In genomic region chr2:19198452-19199365, GRCm38 (mm10) we compare ENCODE assay signal across 8 mouse cellular contexts. TPM values are rescaled to one million over a fixed set of nuclear protein-coding genes. Genes with fewer than 3 reads are reported as not detected.
DNase-seq lines count a peak whose midpoint lies in the region; ATAC-seq and TF ChIP-seq lines count a peak whose summit lies in the region.

TSS of gene Armc3 (plus strand) at chr2:19199302.

- no peak for TF ChIP-seq CTCF in E14TG2a.4 (conservative IDR thresholded peaks at IDR 0.05; ENCODE audit: low read length)
- TF ChIP-seq CTCF in brain, embryonic 14.5 days (IDR thresholded peaks at IDR 0.05; ENCODE audit: borderline replicate concordance, extremely low read depth, insufficient read depth, insufficient read length), result no peak
- no peak for TF ChIP-seq CTCF in olfactory bulb, adult 2 months (IDR thresholded peaks at IDR 0.05; ENCODE audit: insufficient read depth, low read depth, low read length)

- H3K27me3 ChIP-seq in E14TG2a.4 (ENCODE audit: insufficient read depth, low read length), result 0 out of 2 replicates have a peak, but pooled peaks cover 4% of the 10 kb centered on the region
- H3K27me3 ChIP-seq in forebrain, embryonic 13.5 days, result no peaks in the 10 kb centered on the region
- H3K27me3 ChIP-seq in hindbrain, embryonic 12.5 days, result no peaks in the 10 kb centered on the region
- H3K27me3 ChIP-seq in lung, embryonic 16.5 days (ENCODE audit: control insufficient read depth, insufficient read depth, low read depth, low read length), result no peaks in the 10 kb centered on the region

- H3K27ac ChIP-seq in forebrain, embryonic 13.5 days, result peak within 1 kb of the TSS; percentile 15; the same call in 1 of the 2 replicates
- peak within 1 kb of the TSS; percentile 66 for H3K27ac ChIP-seq in hindbrain, embryonic 12.5 days
- no peak within 1 kb of the TSS for H3K27ac ChIP-seq in lung, embryonic 16.5 days (ENCODE audit: low read length)
- no peak within 1 kb of the TSS for H3K27ac ChIP-seq in olfactory bulb, adult 2 months (ENCODE audit: insufficient read depth, low read depth, low read length)

- H3K4me2 ChIP-seq in forebrain, embryonic 13.5 days, result peak within 1 kb of the TSS; percentile 72
- H3K4me2 ChIP-seq in hindbrain, embryonic 12.5 days (replicated peaks), result peak within 1 kb of the TSS; percentile 63
- H3K4me2 ChIP-seq in lung, embryonic 16.5 days (ENCODE audit: low read depth, low read length), result peak within 1 kb of the TSS; percentile 64

- peak; percentile 95 for DNase-seq in brain, embryonic 14.5 days (ENCODE audit: low read depth)
- DNase-seq in layer of hippocampus, postnatal 14 days (ENCODE audit: low spot score in 2 of 2), result peak; percentile 61 to 66
- DNase-seq in thymus, postnatal 25 days, result peak; percentile 36

- peak within 1 kb of the TSS; percentile 71 for H3K4me3 ChIP-seq in E14TG2a.4 (replicated peaks; ENCODE audit: low read length)
- H3K4me3 ChIP-seq in forebrain, embryonic 13.5 days, result peak within 1 kb of the TSS; percentile 49
- peak within 1 kb of the TSS; percentile 46 for H3K4me3 ChIP-seq in hindbrain, embryonic 12.5 days
- peak within 1 kb of the TSS; percentile 54 for H3K4me3 ChIP-seq in lung, embryonic 16.5 days (ENCODE audit: low read length)
- H3K4me3 ChIP-seq in olfactory bulb, adult 2 months (ENCODE audit: insufficient read depth, low read depth, low read length), result peak within 1 kb of the TSS; percentile 50

- peak within 1 kb of the TSS; percentile 67 for H3K9ac ChIP-seq in forebrain, embryonic 13.5 days
- H3K9ac ChIP-seq in hindbrain, embryonic 12.5 days, result peak within 1 kb of the TSS; percentile 63
- peak within 1 kb of the TSS; percentile 60 for H3K9ac ChIP-seq in lung, embryonic 16.5 days (ENCODE audit: low read length)

- WGBS in forebrain, embryonic 13.5 days, result 12% methylated on average over 24 of the region's 24 CpGs
- WGBS in hindbrain, embryonic 12.5 days, result 13% methylated on average over 24 of the region's 24 CpGs
- WGBS in lung, embryonic 16.5 days, result 21% methylated on average over 24 of the region's 24 CpGs
- 12% methylated on average over 24 of the region's 24 CpGs for WGBS in olfactory bulb, adult 2 months

- peak; percentile 99 for ATAC-seq in forebrain, embryonic 13.5 days
- ATAC-seq in hindbrain, embryonic 12.5 days (ENCODE audit: low FRiP score), result peak; percentile 100
- peak; percentile 88 for ATAC-seq in lung, embryonic 16.5 days (ENCODE audit: low read depth)

- no peaks in the 10 kb centered on the region for H3K36me3 ChIP-seq in E14TG2a.4 (ENCODE audit: insufficient read depth, low read length)
- no peaks in the 10 kb centered on the region for H3K36me3 ChIP-seq in forebrain, embryonic 13.5 days (ENCODE audit: poor library complexity, severe bottlenecking)
- H3K36me3 ChIP-seq in hindbrain, embryonic 12.5 days, result no peaks in the 10 kb centered on the region
- no peaks in the 10 kb centered on the region for H3K36me3 ChIP-seq in lung, embryonic 16.5 days (ENCODE audit: control insufficient read depth, insufficient read depth, low read length)

- H3K9me3 ChIP-seq in E14TG2a.4 (ENCODE audit: low read length), result peaks cover 12% of the 10 kb centered on the region
- H3K9me3 ChIP-seq in forebrain, embryonic 13.5 days (replicated peaks), result no peaks in the 10 kb centered on the region
- no peaks in the 10 kb centered on the region for H3K9me3 ChIP-seq in hindbrain, embryonic 12.5 days (replicated peaks)
- H3K9me3 ChIP-seq in lung, embryonic 16.5 days (ENCODE audit: control insufficient read depth, low read length), result no peaks in the 10 kb centered on the region

- peak; percentile 30; the same call in 1 of the 2 replicates for TF ChIP-seq POLR2A in brain, embryonic 14.5 days (IDR thresholded peaks at IDR 0.05; ENCODE audit: borderline replicate concordance, extremely low read depth, insufficient read depth, insufficient read length, poor library complexity, severe bottlenecking)
- TF ChIP-seq POLR2A in olfactory bulb, adult 2 months (IDR thresholded peaks at IDR 0.05; ENCODE audit: insufficient read depth, low read depth, low read length), result 0 out of 2 replicates have a peak, but pooled peaks have one; percentile 16

- peaks cover 13% of the 10 kb centered on the region for H3K4me1 ChIP-seq in E14TG2a.4 (replicated peaks; ENCODE audit: low read depth, low read length)
- peaks cover 8% of the 10 kb centered on the region for H3K4me1 ChIP-seq in forebrain, embryonic 13.5 days
- H3K4me1 ChIP-seq in hindbrain, embryonic 12.5 days, result peaks cover 7% of the 10 kb centered on the region
- H3K4me1 ChIP-seq in lung, embryonic 16.5 days (replicated peaks; ENCODE audit: control insufficient read depth, insufficient read depth, low read length), result peaks cover 9% of the 10 kb centered on the region
- H3K4me1 ChIP-seq in olfactory bulb, adult 2 months (ENCODE audit: control insufficient read depth, insufficient read depth, low read length), result peaks cover 8% of the 10 kb centered on the region

RNA-seq across cellular contexts. Expression of gene Armc3, which starts in this region (rescaled TPM):
- polyA plus RNA-seq in brain, embryonic 14.5 days (2012; rRNA removed), result 0.39 and 0.90 TPM in 2 replicates
- polyA plus RNA-seq in forebrain, embryonic 13.5 days (2015; fragmentation: Nextera tagmentation; extraction: Ambion mirVana), result 0.87 and 1.5 TPM in 2 replicates
- 1.6 and 1.9 TPM in 2 replicates for polyA plus RNA-seq in hindbrain, embryonic 12.5 days (2016; fragmentation: Nextera tagmentation; extraction: Ambion mirVana)
- 1 to 10 TPM in 1 of 2 experiments, under 1 TPM in 1; 0.83 to 1.2 TPM for total RNA-seq in layer of hippocampus, postnatal 14 days (2021)
- 2.0 and 2.2 TPM in 2 replicates for polyA plus RNA-seq in lung, embryonic 16.5 days (2015; fragmentation: Nextera tagmentation; extraction: Ambion mirVana)
- polyA plus RNA-seq in olfactory bulb, adult 2 months (2012; ENCODE audit: insufficient read depth, insufficient read length, low replicate concordance, missing spikeins), result not detected in 2 replicates

Comparison
In these comparisons a context has a peak if more than half of its experiments do, and no peak if none do; other contexts are left out.
1. Peak in DNase-seq in brain, embryonic 14.5 days; RNA of the gene not detected or under 1 TPM.
2. DNase-seq: peak in every context shown above with its lines; median percentile 95 in brain, embryonic 14.5 days; 64 in layer of hippocampus, postnatal 14 days; 36 in thymus, postnatal 25 days.
3. H3K27ac ChIP-seq: peak in forebrain, embryonic 13.5 days (single experiment) and hindbrain, embryonic 12.5 days (single experiment); none in lung, embryonic 16.5 days (single experiment) and olfactory bulb, adult 2 months (single experiment).
4. Peak in every context shown above with its lines, with median percentiles within 50 percentile points of each other: H3K4me3 ChIP-seq, ATAC-seq, H3K4me2 ChIP-seq and H3K9ac ChIP-seq.